Mouse (Mus musculus): ENCODE data around the gene 4930407I10Rik. TPM values are rescaled to one million over a fixed set of nuclear protein-coding genes. Genes with fewer than 3 reads are reported as not detected.

4930407I10Rik gene
- total and polyA plus RNA-seq, 3 experiments: not detected

GRCm38 (mm10) chr15:82032386-82032785 is 26.6 kb upstream of the 4930407I10Rik start:
- Histone ChIP-seq H3K4me3 (ENCODE audit: control insufficient read depth in 1 of 2, insufficient read depth in 1 of 2, low read depth in 2 of 2, low read length in 2 of 2) (no peak overlapping the region), H3K9me3 (replicated peaks; ENCODE audit: insufficient read depth, low read length) (no peaks in the 10 kb centered on the region), H3K9ac (ENCODE audit: control insufficient read depth, low read depth, low read length, poor library complexity, severe bottlenecking) (no peak overlapping the region), H3K27ac (ENCODE audit: control insufficient read depth, low read depth, low read length) (no peak overlapping the region), H3K79me2 (ENCODE audit: control insufficient read depth, insufficient read depth, low read length, poor library complexity) (no peaks in the 10 kb centered on the region), H3K4me1 (ENCODE audit: control insufficient read depth in 1 of 2, insufficient read depth in 2 of 2, low read length in 2 of 2) (no peaks in the 10 kb centered on the region), H3K36me3 (ENCODE audit: control insufficient read depth in 1 of 2, insufficient read depth in 2 of 2, low read length in 2 of 2) (peaks cover 0 to 19% of the 10 kb centered on the region in 2 experiments; a peak in 2 of 4 replicates), H3K27me3 (ENCODE audit: control insufficient read depth in 1 of 2, insufficient read depth in 2 of 2, low read length in 2 of 2) (no peaks in the 10 kb centered on the region)
- DNase-seq (ENCODE audit: low read depth, low spot score): no peak
- TF ChIP-seq JUND (IDR thresholded peaks at IDR 0.05; ENCODE audit: low read depth, low read length) (no peak), ZC3H11A (IDR thresholded peaks at IDR 0.05; ENCODE audit: low read depth, low read length) (no peak), HCFC1 (IDR thresholded peaks at IDR 0.05; ENCODE audit: low read depth, low read length) (no peak), ZMIZ1 (IDR thresholded peaks at IDR 0.05; ENCODE audit: low read depth, low read length) (no peak), NRF1 (IDR thresholded peaks at IDR 0.05; ENCODE audit: insufficient read depth, low read depth, low read length, poor library complexity, severe bottlenecking) (no peak), POLR2A (IDR thresholded peaks at IDR 0.05; ENCODE audit: control insufficient read depth in 1 of 2, insufficient read depth in 1 of 2, low read depth in 1 of 2, low read length in 2 of 2, poor library complexity in 1 of 2) (no peak), RCOR1 (IDR thresholded peaks at IDR 0.05; ENCODE audit: low read depth, low read length) (no peak), GABPA (IDR thresholded peaks at IDR 0.05; ENCODE audit: low read depth, low read length) (no peak), EP300 (IDR thresholded peaks at IDR 0.05; ENCODE audit: low read depth in 1 of 2, low read length in 2 of 2) (no peak)

GRCm38 (mm10) chr15:82033762-82034161 is 25.2 kb upstream of the 4930407I10Rik start, which contains the start of gene Desi1:
TSS of gene Desi1 (minus strand) at chr15:82033862.
- no peak within 1 kb of the TSS for H3K4me3 ChIP-seq (ENCODE audit: control insufficient read depth in 1 of 2, insufficient read depth in 1 of 2, low read depth in 2 of 2, low read length in 2 of 2)
- H3K79me2 ChIP-seq (ENCODE audit: control insufficient read depth, insufficient read depth, low read length, poor library complexity): no peaks in the 10 kb centered on the region
- H3K9me3 ChIP-seq (replicated peaks; ENCODE audit: insufficient read depth, low read length): no peaks in the 10 kb centered on the region
- no peaks in the 10 kb centered on the region for H3K4me1 ChIP-seq (ENCODE audit: control insufficient read depth in 1 of 2, insufficient read depth in 2 of 2, low read length in 2 of 2)
- no peak for TF ChIP-seq POLR2A (IDR thresholded peaks at IDR 0.05; ENCODE audit: control insufficient read depth in 1 of 2, insufficient read depth in 1 of 2, low read depth in 1 of 2, low read length in 2 of 2, poor library complexity in 1 of 2)
- no peak for TF ChIP-seq TCF12 (IDR thresholded peaks at IDR 0.05; ENCODE audit: low read depth, low read length)
- TF ChIP-seq HCFC1 (IDR thresholded peaks at IDR 0.05; ENCODE audit: low read depth, low read length): no peak
- no peak for TF ChIP-seq POLR2AphosphoS2 (IDR thresholded peaks at IDR 0.05; ENCODE audit: low read length)
- TF ChIP-seq JUND (IDR thresholded peaks at IDR 0.05; ENCODE audit: low read depth, low read length): no peak
- TF ChIP-seq EP300 (IDR thresholded peaks at IDR 0.05; ENCODE audit: low read depth in 1 of 2, low read length in 2 of 2): no peak
- no peak for TF ChIP-seq ZC3H11A (IDR thresholded peaks at IDR 0.05; ENCODE audit: low read depth, low read length)
- no peak for TF ChIP-seq MAZ (IDR thresholded peaks at IDR 0.05; ENCODE audit: low read depth, low read length)
- no peak for TF ChIP-seq TBP (IDR thresholded peaks at IDR 0.05; ENCODE audit: low read depth, low read length)
- no peak for TF ChIP-seq ZKSCAN1 (IDR thresholded peaks at IDR 0.05; ENCODE audit: low read depth, low read length)
- no peak within 1 kb of the TSS for H3K9ac ChIP-seq (ENCODE audit: control insufficient read depth, low read depth, low read length, poor library complexity, severe bottlenecking)
- H3K27me3 ChIP-seq (ENCODE audit: control insufficient read depth in 1 of 2, insufficient read depth in 2 of 2, low read length in 2 of 2): no peaks in the 10 kb centered on the region
- no peak for DNase-seq (ENCODE audit: low read depth, low spot score)
- no peak within 1 kb of the TSS for H3K27ac ChIP-seq (ENCODE audit: control insufficient read depth, low read depth, low read length)
- H3K36me3 ChIP-seq (ENCODE audit: control insufficient read depth in 1 of 2, insufficient read depth in 2 of 2, low read length in 2 of 2): peaks cover 0 to 15% of the 10 kb centered on the region in 2 experiments; a peak in 2 of 4 replicates

All from MEL (cell line).